Mouse (Mus musculus) regulatory T cell (primary cell): ENCODE results near the gene Crybg2.

Experiments
- in situ Hi-C: fragments of 300-600 bp; cut with MboI, MseI; formaldehyde crosslinking; loops from one replicate; pipeline ENCODE4 v1.15.1; 2025; ENCODE audit warnings: high pct_unique_total_duplicates

Gene Crybg2

DNA sequence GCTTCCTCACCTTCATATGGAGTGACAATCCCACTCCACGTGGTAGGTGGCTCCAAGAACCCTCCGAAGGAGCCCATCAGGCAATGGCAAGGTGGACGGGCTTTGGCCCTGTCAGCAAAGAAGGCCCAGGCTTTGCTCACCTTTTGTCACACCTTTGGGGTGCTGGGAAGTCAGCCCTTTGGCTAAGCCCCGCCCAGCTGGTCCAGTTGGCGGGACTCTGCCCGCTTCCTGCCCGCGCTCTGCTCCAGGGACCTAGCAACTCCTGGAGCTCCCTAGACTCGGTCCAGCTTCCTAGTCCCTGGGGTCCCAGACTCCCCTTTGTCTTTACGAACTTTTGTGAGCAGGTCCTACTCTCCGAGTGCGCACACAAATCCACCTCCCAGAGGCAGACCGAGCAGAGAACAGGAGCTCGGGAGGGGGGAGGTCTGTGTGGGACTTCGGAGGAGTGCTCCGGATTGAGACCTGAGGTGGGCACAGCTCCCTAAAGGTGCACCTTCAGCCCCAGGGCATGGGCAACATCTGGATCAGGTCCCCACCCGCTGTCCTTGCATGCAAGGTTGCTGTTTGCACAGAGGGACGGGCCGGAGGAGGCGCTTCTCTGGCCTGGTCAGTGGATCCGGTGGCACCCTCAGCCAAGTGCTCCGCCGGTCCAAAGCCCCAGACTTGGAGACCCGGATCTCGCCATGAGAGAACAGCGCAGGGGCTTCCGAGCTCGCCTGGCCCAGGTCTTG, at the start of gene Crybg2:
Crybg2 (plus strand) TSS at position 681 of the 731 bp plus-strand sequence.
- in situ Hi-C loops = no loop called here

DNA sequence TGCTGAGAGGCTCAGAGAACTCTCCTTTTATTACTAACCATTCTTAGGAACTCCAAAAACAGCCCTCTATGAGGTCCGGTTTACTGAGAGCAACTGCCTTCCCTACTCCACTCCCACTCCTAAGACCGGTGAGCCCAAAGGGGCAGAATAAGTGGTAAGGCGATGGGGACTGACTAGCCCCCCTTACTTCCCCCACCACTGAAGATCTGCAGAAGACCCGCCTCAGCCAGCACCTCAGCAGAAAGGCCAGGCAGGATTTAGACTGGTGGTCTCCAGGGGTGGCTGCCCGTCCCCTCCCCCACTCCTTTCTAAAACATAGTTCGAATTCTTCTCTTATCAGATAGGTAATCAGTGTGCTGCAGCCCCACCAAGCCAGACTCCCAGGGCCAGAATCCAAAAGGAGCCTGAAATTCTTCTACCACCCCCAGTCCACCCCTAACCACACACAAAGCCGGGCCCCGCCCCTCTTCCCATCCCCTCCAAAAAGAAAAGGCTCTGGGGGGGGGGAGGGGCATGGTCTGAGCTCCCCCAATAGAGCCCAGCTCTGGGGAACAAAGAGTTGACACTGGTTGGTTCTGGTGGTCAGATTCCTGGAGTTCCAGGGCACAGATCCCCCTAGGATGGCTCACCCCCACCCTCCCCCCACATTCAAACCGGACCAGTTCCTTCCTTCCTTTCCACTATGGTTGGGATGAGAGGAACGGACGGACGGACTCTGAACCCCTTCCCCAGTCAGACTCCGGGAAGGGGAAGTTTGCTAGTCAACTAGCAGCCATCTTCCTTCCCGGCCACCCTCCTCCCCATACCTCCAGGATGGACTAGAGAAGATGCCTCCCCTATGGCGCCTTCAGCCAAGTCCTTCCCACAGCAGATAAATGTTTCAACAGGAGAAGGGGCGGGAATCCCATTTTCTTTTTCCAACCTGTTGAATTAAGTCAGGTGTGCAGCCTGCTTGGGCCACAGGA, 48.9 kb upstream of the Crybg2 start:
- in situ Hi-C loops = no loop called here

DNA sequence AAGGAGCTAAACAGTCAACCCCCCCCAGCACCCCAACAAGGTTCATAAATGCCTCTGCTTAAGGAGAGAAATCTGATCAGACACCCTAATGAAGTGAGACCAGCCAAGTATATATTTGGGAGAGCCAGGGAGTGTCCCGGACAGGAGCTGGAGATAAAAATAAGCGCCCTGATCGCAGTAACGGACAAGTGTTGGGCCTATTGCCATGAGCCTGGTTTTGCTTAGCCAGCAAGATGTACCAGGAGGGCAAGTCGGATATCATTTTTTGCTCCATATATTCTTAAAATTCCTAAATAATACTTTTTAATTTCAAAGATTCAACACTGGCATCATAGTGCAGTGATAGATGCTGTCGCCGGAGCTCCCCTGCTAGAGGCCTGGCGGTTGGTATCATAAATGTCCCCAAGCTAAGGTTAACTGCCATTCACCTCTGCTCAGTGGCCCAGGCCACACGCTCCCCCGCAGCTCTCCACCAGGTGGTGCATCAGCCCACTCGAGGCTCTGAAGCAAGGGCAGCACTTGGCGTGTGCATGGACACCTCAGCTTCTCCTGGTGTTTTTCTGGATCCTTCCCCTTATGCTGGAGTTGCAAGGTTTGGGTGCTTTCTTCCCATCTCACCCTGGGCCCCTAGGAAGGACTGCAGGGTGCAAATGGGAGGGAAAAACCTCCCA, 47.6 kb upstream of the Crybg2 start:
- in situ Hi-C loops = no loop called here

DNA sequence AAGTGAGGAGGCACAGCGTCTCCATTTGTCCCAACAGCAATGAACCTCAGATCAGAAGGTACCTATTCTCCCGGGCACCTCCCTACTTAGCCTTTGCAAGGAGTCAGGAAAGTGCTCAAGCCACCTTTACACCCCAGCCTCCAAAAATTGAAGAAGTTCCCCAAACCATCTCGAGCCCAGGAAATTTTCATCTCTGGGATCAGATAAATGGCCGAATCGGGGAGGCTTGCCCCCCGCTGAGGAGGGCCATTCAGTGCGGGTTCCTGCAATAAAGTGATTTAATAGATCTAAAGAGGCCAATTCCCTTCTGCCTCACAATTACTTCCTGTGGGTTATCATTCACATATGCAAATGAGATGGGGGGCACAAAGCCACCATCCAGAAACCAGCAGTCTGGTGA, 44.4 kb upstream of the Crybg2 start:
- in situ Hi-C loops = no loop called here

DNA sequence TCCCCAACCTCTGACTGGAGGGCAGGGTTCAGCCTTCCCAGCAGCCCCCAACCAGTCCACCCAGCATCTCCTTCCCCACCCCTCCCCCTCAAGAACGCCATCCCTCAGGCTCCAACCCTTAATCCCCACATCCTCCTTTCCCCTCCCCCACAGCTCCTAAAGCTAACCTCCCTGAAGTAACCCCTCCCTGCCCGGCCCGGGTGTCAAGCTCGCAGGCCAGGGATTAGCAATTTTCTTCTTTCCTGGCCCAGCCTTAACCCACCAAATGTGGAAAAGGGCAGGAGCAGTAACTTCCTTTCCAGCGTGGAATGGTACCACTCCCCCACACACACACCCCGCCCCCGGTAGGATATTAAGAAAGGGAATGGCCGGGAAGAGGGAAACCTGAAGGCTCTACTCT, 43.8 kb upstream of the Crybg2 start:
- in situ Hi-C loops = no loop called here

DNA sequence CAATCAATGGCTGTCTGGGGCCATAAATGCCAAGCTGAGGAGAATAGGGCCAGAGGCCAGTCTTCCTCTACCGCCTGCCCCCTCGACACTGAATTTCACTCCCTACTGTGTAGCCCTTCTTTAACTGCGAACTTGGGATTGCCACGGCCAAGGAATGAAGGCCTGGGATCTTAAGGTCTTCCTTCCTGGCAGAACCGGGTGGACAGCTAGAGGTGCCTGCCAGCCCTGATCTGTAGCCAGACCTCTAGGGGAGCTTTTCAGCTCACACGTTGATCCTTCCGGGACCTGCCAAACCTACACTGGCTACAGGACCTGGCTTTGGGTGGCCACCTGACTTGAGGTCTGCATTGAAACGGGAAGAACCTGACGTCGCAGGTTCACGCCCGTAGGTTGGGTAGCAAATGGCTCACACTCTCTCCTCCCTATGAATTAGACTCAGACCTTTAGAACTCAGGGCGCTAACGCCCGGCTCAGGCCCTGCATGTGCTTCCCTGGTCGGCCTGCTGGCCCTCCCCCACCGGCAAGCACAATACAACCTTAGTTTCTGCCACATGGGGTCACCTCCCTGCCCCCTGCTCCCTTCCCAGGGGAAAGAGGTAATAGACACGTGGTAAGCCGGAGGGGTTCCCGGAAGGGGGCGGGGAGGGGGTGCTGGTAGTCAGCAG, 43.3 kb upstream of the Crybg2 start:
- in situ Hi-C loops = no loop called here

DNA sequence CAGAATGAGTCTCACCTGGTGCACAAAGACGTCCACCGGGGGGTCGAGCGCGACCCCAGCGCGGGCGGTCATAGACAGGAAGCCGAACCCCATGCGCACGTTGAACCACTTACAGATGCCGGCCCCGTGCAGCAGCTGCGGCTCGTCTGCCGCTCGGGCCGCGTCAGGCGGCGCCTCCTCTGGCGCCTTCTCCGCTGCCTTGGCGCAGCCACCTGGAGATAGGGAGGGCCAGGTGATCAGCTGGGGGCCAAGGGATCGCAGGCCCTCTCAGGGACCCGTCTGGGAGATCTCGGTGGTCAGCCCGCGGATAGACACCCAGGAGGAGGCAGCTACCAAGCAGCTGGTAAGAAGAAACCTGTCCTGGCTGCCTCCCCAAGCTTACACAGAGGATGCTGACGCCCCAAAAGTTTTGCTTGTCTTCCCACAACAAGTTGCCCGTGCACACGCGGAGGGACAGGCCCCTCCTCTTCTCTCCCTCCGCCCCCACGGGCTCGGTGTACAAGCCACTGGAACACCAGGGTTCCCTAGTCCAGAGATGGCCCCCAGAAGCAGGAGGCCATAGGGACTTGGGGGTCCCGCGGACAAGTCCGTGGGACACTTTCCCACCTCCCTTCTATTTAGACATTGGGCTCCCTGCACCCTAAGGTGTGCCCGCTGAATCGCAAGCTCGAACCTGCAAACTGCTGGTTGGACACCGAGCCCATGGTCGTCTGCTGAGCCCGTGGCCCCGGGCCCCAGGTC, 42.4 kb upstream of the Crybg2 start:
- in situ Hi-C loops = no loop called here

DNA sequence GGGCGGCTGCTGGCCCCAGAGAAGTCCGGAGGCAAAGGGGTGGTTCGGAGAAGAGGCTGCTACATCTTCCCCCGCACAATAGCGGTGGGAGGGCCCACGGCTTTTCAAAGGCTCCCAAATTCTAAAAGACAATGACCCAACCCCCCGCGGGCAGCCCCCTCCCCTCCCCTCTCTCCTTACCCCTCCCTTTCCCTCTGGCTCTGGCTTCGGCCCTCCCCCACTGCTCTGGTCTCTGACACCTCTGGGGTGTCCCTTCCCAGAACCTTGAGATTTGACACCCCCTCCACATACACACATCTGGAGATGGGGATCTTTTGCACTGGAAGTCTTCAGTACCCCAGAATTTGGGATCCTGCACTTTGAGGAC, 41.9 kb upstream of the Crybg2 start, which contains the start of gene Lin28a:
Lin28a (minus strand) TSS at position 63 of the 367 bp plus-strand sequence.
- in situ Hi-C loops = no loop called here

DNA sequence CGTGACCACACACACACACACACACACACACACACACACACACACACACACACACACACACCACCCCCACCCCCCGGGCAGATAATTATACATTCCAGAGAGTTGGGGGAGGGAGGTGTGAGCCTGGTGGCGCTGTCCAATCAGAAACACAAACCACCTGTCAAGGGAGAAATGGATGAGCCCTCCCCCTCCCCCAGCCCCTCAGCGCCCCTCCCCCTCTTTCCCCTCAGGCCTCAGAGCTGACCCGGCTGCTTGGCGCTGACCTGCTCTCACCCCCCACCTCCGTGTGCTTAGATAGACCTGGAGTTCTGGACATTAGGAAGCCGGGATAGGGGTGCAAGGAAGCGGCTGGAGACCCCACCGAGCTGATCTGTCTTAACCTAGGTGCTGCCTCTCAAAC, 41.4 kb upstream of the Crybg2 start:
- in situ Hi-C loops = no loop called here

DNA sequence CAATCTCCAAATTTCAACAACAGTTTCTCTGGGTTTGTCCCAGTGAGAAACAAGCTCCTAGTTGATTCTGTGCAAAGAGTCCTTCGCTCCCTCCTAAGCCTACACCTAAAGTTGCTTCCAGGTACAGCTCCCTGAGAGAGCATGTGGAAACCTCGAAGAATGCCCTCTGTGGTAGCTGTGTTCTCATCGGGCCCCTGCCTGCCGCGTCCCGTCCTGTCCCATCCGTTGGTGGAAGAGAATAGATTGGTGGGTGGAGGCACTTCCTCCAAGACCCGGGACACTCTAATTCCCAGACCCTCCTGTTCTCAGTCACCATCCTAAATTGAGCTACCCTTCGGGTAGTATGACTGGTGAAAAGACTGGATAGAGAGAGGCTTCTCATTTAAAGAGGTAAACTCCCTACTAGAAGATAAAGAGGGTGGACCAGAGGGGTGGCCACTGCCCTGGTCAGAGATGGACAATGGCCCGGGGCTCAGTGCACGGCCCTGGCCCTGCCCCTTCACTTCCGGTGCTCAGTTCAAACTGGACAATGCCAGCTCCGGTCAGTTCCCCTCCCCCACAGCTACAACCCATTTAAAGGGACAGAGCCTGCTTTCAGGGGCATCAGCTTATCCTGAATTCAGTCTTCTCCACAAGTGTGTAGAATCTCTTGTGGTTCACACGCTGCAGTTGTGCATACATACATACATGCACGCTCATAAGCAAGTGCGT, 40.8 kb upstream of the Crybg2 start:
- in situ Hi-C loops = no loop called here

DNA sequence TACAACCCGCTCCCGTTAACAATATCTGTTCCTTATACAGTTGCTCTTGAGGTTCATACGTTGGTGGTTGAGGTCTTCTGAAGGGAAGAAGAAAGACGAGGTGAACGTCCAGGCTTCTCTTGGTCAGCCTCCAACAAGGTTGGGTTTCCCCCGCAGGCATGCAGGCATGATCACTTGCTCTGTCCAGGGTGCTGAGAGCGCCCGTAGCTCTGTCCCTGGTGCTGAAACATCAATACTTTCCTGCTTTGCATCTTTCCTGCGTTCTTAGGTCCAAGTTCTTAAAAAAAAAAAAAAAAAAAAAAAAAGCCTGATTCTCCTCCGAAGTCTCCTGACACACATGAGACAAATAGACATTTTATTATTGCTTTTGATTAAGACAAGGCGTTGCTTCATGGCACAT, 40.0 kb upstream of the Crybg2 start:
- in situ Hi-C loops = no loop called here

DNA sequence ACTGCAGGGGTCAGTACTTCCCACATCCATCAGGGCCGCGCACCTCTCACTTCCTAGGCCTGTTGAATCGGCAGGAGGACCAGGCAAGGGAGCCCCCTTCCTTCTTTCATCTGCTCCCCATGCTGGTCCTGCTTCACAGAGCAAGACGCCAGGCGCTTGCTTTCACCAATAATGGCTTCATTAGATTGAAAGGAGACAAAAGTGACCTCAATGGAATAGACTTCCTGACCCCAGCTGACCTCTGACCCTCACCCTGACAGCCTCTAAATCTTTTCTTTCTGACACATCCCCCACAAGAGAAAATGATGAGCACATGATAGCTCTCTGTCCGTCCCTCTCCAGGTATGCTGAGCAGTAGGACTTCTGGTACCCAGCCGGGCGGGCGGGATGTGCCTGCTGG, 34.8 kb upstream of the Crybg2 start:
- in situ Hi-C loops = no loop called here

DNA sequence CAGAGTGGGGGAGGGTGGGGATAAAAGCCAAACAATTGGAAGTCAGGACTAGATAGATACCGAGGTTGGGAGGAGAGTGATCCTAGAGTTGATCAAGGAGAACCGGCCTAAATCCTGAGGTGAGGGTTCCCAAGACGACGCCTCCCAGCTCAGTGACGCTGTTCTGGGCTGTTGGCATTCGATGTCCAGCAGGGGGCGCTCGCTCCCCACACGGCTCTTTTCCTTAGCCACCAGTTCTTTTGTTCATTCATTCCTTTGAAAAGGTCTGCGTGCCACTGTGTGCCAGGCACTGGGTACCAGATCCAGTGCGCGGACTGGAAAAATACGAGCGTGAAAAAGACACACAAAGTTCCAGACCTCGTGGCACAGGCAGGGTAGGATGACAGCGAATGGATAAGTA, 24.7 kb upstream of the Crybg2 start:
- in situ Hi-C loops = loop anchor here (5.0 kb wide), 2 partner anchors 41 to 96 kb away; no protein-coding TSS in a partner anchor

DNA sequence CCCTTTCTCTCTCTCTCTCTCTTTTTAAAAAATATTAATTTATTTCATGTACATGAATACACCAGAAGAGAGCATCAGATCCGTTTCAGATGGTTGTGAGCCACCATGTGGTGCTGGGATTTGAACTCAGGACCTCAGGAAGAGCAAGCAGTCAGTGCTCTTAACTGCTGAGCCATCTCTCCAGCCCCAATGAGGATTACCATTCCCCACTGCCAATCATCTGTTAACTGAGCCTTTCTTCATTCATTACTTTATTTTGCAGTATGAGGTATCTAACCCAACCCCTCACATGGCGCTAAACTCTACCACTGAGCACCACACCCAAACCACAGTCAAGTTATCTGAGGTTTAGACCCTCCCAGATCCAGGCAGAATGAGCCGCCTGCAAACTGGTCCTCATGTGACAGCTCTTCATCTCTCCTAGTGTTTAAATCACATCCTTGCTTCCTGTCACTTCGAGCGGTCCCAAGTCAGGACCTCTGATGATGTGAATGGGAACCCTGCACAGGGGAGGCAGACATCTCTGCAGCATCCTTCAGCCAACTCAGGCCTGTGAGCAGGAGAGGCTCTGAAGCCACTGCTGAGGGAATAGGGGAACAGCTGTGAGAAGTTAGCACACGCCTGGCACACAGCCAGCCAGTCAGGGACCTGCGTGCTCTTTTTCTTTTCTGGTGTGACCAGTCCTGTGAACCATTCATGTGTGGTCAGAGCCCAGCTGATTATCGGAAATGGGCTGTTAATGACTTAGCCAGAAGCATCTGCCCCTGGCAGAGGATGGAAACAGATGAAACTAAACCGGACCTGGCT, 19.1 kb upstream of the Crybg2 start:
- in situ Hi-C loops = no loop called here

DNA sequence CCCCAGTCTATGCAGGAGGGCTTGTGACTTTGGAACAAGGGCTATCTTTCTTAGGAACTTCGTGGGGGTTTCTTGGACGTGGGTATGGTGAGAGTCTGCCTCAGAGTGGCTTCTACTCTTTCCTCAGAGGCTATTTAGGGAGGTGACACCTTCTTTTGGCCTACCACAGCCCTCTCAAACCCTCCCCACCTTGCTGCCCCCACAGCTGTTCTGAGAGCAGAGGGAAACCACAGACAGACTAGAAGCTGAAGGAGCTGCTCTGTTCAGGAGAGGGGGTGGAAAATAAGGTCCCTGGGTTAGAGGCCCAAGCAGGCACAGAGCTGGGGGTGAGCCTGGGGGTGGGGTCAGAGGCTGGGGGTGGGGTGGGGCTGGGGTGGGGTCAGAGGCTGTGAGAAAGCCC, 17.6 kb upstream of the Crybg2 start:
- in situ Hi-C loops = no loop called here

DNA sequence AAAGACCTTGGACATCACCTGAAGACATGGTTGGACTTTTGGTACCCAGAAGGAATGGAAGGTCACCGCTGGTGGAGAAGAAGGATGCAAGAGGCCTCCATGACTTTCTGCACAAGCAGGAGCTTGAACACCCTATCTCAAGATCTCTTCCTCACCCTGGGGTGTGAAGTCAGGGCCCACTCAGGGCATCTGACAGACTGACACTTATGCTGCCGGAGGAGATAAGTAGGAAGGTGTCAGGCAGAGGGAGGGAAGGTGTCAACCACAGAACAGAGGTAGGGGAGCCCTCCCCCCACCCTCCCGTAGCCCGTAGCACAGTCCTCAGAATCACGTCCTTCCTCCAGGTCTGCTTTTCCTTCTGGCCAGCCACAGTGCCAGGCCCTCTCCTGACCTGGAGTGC, 13.0 kb upstream of the Crybg2 start:
- in situ Hi-C loops = no loop called here

DNA sequence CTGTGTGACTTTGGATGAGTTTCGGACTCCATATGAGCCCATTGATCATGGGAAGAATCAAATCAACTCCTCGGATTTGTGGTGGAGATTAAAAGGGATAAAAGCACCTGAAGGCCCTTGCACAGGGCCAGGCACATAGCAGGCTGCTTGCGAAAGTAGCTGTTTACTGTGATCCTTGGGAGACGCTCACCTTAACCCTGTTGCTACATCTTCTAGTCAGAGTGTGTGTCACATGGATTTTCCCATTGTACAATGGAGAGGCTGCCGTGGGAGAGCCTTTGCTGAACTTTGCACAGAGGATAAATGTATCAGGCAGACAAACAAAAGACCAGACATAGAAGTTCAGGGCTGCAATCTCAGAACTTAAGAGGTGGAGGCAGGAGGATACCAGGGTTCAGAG, 8.7 kb upstream of the Crybg2 start:
- in situ Hi-C loops = no loop called here

DNA sequence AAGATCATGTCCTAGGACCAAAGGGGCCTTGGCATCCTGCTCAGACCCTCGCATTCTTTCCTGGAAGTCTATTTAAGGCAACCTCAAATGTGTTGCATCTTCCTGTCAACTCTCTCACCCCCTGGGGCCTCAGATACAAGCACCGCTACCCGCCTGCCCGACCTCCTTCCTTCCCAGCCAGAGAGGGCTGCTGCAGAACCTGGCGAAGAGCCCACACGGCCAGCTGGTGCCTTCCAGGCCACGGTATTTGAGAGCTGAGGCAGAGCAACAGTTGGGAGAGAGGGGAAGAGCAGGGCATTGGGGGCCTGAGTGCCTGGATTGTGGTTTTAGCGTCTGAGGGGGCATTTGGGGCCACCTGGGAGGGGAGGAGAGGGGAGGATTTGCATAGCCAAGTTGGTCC, 8.1 kb upstream of the Crybg2 start:
- in situ Hi-C loops = no loop called here

DNA sequence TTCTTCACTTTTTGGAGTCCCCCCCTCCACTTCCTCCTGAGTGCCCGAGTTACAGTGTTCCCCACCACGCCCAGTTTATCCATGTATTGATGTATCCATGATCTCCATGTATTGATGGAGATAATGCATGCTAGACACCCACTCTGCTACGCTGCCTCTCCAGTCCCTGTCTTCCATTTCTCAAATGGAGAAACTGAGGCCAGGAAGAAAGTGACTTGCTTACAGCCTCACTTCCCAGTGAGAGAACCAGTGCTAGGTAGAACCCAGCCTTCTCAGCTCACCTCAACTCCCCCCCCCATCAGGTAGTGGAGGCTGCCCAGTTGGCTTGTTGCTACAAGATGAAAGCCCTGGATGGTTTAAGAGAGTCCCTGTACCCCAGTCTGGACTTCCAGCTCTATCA, 7.1 kb upstream of the Crybg2 start, which contains the start of gene Zfp683:
Zfp683 (plus strand) TSS at position 301 of the 400 bp plus-strand sequence.
- in situ Hi-C loops = no loop called here
